Mouse (Mus musculus) thymus, postnatal 0 days (tissue): ENCODE data around the gene Zmiz1. TPM values are rescaled to one million over a fixed set of nuclear protein-coding genes. Genes with fewer than 3 reads are reported as not detected.

Experiments
- DNase-seq: peaks from one replicate; pipeline ENCODE4 v3.0.0-alpha.2; 2015; ENCODE audit warnings: low spot score
- polyA plus RNA-seq: library from polyadenylated mRNA; unstranded; fragments of >200 nt; fragmentation: Nextera tagmentation; extraction: Ambion mirVana; gene quantifications from 2 replicates; pipeline ENCODE4 v1.2.1, GENCODE M21; 2015

Gene Zmiz1
- polyA plus RNA-seq, 1 experiment from 2014 or later = 26.4 TPM

DNA sequence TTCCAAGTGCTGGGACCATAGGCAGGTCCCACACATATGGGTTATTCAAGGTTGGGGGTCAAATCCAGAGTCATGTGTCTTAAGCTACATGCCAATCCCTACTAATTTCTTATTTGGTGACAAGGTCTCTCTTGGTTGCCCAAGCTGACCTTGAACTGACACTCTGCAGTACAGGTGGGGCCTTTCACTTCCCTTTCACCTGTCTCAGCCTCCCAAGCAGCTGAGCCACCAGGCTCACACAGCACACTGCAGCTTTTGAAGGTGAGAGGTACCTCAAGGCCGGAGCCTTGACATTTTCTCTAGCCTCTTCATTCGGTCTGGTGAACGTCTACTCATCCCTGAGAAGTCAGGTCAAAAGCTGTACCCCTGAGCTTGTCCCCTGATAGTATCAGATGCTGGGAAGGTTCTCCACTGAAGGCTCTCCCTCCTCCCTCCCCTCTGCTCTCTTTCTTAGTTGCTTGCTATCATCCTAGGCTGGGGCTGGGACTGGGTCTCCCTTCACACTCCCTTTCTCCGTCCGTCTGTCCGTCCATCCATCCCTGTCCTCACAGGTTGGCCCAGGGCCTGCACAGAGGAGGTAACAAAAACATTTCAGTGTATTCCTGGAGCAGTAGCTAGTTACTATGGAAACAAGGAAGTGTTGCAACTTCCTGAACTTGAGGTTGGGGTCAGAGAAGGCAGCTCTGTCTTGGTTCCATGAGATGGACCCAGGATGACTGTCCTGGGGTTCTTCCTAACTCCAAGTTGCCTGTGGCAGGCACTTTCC, 13.3 kb downstream of the Zmiz1 start:
- DNase-seq = no peak

DNA sequence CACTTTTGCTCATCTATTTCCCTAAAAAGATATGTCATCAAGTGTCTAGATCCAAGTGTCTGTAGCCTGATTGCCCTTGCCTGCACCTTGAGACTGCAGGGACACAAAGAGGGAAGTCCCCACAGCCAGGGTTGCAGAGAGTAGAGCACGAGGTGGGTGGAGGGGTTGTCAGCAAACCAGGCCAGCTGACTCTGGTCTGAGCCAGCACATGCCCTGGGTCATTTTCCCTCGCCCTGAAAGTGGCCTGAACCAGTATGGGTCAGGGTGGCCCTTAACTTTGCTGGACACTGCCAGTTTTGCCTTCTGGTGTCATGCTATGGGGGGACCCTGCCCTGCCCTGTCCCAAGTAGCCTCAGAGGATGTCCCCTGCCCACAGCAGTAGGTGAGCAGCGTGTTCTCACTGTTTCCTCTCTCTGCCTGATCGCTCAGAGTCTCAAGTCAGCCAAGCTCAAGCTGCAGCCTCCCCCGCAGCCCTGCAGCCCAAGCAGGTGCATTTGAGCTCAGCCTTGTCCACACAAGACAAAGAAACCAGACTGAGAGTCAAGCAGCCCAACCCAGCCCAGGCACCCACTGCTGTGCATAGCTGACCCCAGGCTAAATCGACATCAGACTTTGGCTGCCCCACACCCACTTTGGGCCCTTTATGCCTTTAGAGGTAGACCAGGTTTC, 14.1 kb downstream of the Zmiz1 start:
- DNase-seq = no peak

DNA sequence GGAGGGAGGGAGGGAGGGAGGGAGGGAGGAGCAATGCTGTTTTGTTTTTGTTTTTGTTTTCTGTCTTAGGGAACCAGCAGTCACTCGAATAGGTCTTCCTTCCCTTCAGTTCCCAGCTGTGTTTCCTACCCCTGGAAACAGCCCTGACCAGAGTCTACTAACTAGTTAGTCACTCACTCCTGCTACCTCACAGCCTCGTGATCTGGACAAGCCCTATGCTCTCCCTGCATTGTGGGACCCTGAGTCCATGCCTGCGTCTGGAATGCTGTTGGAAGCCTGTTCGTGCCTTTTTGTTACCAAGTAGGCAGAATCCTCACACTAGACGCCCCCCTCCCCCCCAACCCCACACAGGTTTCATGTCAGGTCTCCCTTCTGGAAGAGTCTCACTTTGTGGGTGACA, 15.0 kb downstream of the Zmiz1 start:
- no peak for DNase-seq

DNA sequence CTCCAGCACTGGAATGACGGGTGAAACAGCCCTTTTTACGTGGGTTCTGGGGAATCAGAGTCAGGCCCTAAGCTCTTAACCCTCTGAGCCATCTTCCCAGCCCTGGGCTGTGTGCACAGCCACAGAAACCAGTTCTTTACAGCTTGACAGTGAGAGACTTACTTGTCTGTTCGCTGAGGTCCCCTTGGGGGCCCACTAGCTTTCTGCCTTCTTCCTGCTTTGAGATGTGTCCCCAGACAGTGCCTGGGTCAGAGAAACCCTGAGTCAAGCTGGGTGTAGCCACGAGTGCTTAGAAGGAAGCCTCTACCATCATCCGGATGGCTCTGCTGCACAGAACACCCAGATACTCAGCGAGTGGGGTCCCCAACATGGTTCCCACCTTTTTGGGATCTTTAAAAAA, 15.7 kb downstream of the Zmiz1 start:
- peak; percentile 66 for DNase-seq

DNA sequence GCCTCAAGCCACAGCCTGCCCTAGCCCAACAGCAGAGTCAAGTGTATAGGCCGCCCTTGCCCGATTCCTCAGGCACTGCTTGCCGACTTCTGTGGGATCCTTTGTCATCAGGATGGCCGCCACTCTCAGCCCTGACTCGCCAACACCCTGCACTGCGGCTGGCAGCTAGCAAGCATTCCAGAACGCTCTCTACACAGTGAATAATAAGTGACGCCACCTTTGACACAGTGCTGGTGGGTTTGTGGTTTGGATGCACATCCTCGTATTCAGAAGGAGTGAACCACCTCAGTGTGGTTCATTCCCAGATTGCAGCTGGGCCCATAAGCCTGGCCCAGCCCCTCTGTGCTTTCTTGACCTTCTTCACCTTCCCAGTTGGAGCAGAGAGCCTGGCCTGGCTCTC, 17.1 kb downstream of the Zmiz1 start:
- peak; percentile 37 for DNase-seq

DNA sequence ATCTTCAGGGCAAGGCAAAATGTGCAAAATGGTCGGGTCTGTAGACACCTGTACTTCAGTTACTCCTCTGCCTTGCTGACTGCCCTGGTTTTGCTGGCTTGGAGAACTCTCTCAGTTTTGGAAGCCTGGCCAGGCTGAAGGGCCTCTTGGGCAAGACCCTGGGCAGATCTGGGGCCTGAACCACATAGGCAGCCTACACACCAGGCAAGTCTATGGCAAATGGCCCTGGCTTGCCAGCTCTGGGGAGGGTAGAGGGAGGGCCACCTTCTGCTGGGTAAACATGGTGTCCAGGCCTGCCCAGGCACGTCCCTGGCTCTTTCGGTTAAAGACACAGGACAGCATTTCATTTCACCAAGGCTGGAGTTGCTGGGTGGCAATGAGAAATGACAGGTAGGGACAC, 17.5 kb downstream of the Zmiz1 start:
- no peak for DNase-seq

DNA sequence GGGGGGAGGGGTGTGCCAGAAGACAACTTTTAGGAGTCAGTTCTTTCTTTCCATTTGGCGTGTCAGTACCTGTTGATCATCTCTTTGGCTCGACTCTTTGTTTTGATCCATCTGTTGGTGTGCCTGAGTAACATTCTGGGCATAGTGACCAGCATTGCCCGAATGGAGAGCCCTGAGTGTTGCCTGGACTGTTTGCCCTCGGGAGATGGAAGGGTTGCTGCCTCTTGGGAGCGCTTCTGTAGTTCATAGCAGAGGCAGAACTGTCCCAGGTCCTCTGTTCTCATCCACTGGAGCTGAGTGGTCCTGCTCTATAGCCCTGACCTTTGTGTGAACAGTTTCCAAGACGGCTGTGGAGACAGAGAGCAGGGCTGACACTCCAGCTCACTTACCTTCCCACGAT, 18.3 kb downstream of the Zmiz1 start:
- no peak for DNase-seq

DNA sequence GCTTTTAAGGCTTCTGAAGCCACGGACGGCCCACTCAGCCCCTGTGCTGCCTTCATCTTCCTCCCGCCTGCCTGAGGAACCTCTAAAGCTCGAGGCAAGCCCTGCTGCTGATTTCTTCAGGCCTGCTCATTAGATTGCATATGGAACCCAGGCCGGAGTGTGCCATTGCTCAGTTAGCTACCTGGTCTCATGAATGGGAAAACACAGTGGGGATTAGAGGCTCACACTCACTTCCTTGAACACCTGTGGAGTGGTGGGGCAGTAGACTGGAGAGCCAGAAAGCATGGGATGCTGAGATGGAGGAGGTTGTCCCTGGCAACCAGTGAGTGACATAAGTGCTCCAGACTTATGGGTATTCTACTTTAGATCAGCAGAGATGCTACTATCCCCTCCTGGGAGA, 19.3 kb downstream of the Zmiz1 start:
- DNase-seq = no peak

DNA sequence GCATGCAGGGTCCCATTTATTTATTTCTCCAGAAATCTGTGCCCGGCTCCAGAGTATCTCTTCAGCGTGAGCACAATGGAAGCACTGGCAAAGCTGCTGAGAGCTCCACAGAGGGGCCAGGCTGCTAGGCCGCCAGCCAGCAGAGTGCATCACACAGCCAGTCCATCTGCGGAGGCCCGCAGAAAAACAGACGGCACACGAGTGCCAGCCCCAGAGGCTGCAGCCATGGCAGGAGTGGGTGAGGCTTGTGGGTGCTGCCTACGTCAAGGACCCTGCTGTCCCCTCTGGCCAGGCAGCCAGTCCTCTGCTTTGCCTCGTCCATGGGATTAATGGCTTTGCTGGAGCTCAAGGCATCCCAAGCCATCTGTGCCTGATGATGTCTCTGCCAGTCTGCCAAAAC, 19.8 kb downstream of the Zmiz1 start:
- no peak for DNase-seq

DNA sequence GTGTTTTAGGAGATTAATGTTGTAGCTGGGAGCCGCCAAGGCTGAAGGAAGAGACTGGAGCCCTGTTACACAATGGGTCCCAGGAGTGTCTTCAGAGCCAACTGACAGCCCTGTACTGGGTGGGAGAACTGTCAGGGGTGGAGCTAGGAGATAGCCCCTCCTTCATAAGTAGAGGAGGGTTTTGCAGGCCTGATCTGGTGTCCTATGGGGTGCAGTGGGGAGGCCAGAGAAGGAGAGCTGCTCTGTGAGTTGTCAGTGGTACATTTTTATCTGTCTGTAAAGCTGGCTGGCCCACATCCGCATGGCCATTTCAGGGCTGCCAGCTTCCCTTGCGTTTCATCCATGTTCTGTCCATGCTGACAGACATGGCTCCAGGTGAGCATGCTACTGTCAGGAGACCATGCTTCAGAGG, 20.9 kb downstream of the Zmiz1 start:
- DNase-seq = no peak

DNA sequence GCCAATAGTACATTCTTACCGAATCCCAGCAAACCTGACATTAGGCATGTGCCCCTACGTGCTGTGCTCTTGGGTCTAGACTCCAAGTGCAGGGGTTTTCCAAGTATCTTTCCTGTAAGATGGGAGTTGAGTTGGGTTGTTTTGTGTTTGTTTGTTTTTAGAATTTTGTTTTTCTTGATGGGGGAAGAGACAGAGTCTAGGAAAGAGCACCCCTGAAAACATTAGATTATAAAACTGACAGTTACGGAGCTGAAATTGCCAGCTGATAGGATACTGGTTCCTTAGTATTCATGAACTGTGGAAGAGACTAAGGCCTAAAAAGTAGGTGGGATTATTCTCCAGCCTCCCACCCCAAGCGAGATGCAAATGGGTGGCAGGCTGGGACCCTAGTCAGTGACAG, 21.5 kb downstream of the Zmiz1 start:
- no peak for DNase-seq

DNA sequence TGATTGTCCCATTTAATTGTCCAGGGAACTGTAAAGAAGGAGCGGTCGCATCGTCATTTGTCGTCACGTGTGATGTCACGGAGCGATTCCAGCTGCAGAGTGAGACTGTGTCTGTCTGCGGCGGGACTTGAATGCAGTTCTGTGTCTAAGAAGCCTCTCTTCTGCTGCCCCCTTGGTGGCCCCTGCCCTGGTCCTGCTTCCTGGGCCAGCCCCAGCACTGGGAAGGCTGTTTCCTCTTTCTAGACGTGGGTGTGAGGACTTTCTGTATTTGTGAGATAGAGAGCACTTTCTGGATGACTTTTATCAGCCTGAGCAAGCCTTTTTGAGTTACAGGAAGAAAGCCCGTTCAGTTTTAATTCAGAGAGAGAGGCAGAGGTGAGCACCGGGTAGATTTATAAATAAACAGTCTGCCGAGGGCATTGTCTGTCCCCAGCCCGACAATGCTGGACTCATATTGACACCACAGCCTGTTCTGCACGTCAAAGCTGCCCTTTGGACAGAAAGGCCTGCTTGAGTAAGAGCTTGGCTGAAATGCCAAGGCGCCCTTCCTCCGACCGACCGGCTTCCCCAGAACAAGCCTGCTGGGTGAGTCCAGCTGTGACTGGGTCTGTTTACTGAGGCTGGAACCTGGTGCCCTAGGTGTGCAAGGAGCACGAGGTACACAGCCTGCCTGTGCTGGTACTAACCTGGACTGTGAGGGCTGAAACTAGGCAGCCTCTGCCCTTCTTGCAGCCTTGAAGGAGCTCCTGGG, 22.1 kb downstream of the Zmiz1 start:
- no peak for DNase-seq

DNA sequence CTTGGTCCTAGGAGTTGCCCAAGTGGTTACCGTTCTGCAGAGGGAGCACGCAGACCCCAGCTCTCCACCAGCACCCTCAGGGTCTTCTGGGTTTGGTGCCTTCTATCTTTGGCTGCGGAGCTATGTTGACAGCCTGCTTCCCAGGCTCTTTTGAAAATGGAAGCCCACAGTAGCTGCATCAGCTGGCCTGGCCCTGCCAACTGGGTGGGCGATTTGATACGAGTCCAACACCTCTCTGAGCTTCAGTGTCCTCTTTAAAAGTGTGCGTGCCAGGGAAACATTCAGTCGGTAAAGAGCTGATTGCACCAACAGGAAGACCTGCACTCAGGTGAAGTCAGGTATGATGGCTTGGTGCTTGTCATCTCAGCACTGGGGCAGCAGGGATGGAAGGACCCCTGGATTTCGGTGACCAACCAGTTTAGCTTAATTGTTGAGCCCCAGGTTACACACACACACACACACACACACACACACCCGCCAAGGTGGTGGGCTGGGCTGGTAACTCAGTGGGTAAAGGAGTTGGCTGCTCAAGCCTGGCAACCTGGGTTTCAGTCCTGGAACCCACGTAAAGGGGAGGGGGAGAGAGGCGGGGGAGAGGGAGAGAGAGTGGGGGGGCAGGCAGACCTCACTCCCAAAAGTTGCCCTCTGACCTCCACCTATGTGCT, 22.8 kb downstream of the Zmiz1 start:
- DNase-seq = no peak

DNA sequence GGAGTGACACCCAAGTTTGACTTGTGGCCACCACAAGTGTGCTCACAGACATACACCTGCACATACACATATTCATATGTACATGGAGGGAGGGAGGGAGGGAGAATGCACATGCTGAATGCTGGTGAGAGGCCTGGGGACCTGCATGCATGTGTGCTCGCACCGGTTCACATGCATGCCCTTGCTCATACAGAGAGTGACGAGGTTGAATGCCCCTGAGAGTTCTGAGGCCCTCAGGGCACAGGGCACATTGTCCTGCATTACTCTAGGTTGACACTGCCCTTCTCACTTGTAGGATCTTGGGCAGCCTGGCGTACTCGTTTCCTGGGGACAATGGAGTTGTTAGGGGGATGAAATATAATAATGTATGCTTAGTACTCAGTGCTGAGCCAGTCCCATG, 23.4 kb downstream of the Zmiz1 start:
- no peak for DNase-seq

DNA sequence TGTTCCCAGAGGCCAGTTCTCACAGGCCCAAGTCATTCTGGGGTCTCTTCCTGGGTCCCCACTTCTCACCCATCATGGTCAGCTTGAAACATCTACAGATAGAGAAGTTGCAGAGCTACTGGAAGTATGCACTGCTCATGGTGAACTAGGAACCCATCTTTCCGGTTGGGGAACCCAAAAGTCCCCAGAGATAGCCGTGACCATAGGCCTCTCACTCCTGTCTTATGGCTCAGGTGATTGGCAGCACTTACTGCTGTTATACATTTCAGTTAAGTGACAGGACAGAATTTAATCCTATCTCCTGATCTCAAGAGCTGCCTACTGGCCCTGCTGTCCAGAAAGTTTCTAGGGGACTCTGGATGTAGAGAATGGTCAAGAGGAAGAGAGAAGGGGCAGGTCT, 24.3 kb downstream of the Zmiz1 start:
- no peak for DNase-seq

DNA sequence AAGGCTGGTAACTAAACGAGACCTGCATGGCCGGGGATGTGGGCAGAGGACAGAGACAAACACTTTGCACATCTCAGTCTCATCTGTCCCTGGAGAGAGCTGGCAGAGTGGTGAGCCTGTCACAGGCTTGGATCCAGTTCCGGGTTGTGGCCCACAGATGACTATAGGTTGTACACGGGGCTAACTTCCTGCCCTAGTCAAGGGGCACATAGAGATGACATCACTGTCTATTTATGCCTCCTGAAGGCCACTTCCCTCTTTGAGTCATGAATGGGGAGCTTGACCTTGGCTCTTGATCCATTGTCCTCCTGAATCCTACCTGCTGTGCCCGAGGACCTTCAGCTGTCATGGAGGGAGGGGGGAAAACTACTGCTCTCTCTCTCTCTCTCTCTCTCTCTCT, 25.1 kb downstream of the Zmiz1 start:
- no peak for DNase-seq

DNA sequence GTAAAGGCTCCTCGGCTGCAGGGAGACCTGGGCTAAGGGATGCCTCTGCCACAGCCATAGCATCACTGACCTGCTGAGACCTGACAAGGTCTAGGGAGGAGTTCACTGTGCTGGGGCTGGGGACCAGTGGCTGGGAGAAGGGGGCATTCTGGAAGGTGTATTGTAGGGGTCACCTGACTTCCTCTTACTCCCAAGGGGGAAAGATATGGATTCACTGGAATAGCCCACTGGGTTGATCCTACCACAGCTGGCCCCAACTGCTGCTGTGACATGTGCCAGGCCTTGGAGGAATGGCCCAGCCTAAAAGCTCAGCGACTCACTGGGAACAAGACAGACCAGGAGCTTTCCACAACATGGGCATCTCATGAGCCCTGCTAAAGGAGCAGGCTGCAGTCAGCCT, 27.2 kb downstream of the Zmiz1 start:
- DNase-seq = no peak

DNA sequence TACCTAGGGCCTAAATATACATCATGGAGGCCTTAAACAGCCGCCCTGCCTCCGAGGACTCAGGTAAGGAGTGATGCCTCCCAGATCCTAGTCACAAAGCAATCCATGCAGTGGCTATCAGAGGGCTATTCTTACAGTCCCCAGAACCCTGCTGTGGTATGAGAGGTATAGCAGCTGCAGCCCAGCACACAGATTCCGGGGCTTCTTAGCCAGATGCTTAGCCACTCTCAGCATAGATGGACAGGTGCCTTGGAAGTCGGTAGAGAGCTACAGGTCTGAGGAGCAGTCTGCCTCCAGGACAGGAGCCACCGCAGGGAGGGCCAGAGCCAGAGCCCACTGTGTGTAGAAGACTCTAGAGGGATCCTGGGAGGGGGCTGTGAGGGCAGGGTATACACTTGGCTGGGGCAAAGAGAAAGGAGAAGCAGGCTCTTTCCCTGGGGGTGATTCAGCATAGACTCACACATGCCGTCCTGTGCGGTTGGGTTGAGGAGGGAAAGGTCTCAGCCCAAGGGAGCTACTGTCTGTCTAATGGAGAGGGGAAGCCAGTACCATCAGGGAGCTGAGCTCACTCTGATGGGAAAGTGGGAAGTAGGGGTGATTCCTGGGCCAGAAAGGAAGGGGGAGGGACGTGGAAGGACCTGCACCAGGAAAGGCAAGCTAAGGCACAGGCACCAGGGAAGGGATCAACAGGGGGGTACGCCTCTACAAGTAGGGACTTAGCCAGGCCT, 27.9 kb downstream of the Zmiz1 start:
- no peak for DNase-seq

DNA sequence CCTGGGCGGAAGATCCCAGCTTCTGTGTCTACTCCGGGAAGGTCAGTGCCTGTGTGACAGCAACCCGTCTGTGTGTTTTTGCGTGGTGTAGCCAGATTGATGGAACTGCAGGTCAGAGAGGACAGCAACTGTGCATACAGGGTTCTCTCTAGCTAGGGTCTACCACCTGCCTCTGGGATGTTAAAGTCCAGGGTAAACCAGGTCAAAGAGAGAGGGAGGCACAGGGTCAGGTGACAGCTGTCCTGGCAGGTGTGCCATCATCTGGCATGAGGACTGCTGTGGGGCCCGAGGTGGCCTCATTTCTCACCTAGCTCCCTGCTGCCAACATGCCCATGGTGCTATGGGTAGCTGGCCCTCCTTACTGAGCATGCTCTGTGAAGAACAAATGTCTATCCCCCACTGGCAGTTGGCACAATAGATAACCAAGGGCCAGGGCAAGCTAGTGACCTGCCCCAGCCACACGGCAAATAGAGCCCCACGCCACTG, 28.5 kb downstream of the Zmiz1 start:
- DNase-seq = no peak

DNA sequence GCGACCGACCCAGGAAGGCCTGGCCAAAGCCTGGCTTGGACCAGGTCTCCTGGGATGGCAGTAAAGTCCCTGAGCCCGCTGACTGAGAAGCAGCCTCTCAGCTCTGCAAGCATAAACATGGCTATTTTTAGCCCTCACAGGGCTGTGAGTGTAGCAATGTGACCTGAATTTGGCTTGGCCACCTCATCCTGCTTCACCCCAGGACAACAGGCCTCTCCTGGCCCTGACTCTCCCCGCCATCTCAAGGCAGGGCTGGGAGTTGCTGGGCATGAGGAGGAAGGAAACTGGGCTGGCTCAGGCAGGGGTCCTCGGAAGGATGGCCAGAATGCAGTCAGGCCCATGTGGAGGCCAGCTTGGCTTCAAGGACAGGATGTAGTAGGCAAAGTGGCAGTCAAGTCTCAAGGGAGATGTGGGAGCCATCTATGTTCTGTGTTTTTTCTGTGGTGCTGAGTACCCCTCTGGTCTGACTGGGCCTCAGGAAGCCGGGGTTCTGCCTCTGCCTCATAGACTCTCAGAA, 29.2 kb downstream of the Zmiz1 start:
- no peak for DNase-seq
